Mouse (Mus musculus): ENCODE results near the gene BC017158. TPM values are rescaled to one million over a fixed set of nuclear protein-coding genes. Genes with fewer than 3 reads are reported as not detected.

The BC017158 gene
- polyA plus RNA-seq, 1 experiment from 2014 or later = 36.3 TPM

DNA sequence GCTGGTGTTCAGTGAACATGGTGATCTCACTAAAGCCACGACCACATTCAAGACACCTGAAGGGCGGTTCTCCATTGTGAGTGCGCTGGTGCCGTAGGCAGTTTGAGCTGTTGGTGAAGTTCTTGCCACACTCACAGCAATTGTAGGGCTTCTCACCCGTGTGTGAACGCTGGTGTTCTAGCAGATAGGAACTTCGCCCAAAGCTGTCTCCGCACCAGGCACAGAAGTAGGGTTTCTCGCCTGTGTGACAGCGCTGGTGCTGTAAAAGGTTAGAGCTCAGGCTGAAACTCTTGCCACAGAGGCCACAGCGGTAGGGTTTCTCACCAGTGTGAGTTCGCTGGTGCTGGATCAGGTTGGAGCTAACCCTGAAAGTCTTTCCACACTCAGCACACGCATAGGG, 61.5 kb downstream of the BC017158 start:
- ATAC-seq (ENCODE audit: low read depth) = no peak
- WGBS = 95% methylated on average over 13 of the region's 13 CpGs
- peaks cover 13% of the 10 kb centered on the region for H3K36me3 ChIP-seq (ENCODE audit: control insufficient read depth, insufficient read depth, low read length)
- no peak overlapping the region for H3K4me3 ChIP-seq (ENCODE audit: low read length)
- H3K4me2 ChIP-seq (ENCODE audit: low read depth, low read length) = no peak overlapping the region
- no peak overlapping the region for H3K9ac ChIP-seq (ENCODE audit: low read length)
- peaks cover 13% of the 10 kb centered on the region for H3K4me1 ChIP-seq (replicated peaks; ENCODE audit: control insufficient read depth, insufficient read depth, low read length)
- H3K27me3 ChIP-seq (ENCODE audit: control insufficient read depth, insufficient read depth, low read depth, low read length) = no peaks in the 10 kb centered on the region
- no peak overlapping the region for H3K27ac ChIP-seq (ENCODE audit: low read length)
- no peaks in the 10 kb centered on the region for H3K9me3 ChIP-seq (ENCODE audit: control insufficient read depth, low read length)

DNA sequence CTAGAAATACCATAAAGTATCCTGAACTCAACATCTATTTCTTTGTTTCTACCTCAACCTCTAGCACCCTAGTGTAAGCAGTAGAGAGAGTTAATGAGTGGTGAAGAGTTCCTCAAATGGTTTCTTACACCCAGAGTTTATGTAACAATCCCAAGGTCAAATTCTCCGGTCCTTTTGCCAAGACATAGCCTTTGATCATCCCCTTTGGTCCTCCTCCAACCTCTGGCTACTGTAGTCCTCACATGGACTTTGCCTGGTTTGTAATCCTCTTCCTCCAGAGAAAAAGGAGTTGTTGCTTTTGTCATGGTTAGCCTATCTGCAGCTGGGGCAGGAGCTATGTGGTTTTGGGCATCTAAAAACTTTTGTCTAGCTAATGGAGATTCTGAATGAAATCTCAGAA, 62.5 kb downstream of the BC017158 start:
- no peaks in the 10 kb centered on the region for H3K27me3 ChIP-seq (ENCODE audit: control insufficient read depth, insufficient read depth, low read depth, low read length)
- no peak for ATAC-seq (ENCODE audit: low read depth)
- H3K4me1 ChIP-seq (replicated peaks; ENCODE audit: control insufficient read depth, insufficient read depth, low read length) = peaks cover 13% of the 10 kb centered on the region
- no peak overlapping the region for H3K9ac ChIP-seq (ENCODE audit: low read length)
- peaks cover 5% of the 10 kb centered on the region for H3K36me3 ChIP-seq (ENCODE audit: control insufficient read depth, insufficient read depth, low read length)
- H3K4me2 ChIP-seq (ENCODE audit: low read depth, low read length) = no peak overlapping the region
- no peaks in the 10 kb centered on the region for H3K9me3 ChIP-seq (ENCODE audit: control insufficient read depth, low read length)
- 62% methylated on average over 1 of the region's 1 CpGs for WGBS
- H3K27ac ChIP-seq (ENCODE audit: low read length) = no peak overlapping the region
- no peak overlapping the region for H3K4me3 ChIP-seq (ENCODE audit: low read length)

DNA sequence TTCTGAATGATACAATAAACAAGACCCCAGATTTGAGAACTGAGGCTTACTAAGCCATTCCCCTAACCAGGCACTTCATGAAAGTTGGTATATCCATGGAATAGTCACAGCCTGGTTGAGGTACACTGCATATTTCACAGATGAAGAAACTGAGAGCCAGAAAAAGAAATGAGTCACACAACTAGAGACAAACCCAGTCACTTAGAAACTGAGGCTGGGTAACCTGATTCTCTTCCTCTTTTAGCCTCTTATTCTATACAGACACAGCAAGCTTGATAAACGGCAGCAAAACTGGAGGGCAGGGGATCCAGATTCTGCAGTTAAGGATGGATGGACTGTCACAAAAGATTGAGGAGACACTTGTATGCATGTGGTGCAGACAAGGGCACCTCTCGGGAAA, 63.2 kb downstream of the BC017158 start:
- Histone ChIP-seq H3K36me3 (ENCODE audit: control insufficient read depth, insufficient read depth, low read length) (no peaks in the 10 kb centered on the region), H3K4me2 (ENCODE audit: low read depth, low read length) (no peak overlapping the region), H3K4me1 (replicated peaks; ENCODE audit: control insufficient read depth, insufficient read depth, low read length) (peaks cover 13% of the 10 kb centered on the region), H3K27me3 (ENCODE audit: control insufficient read depth, insufficient read depth, low read depth, low read length) (no peaks in the 10 kb centered on the region), H3K4me3 (ENCODE audit: low read length) (no peak overlapping the region), H3K9ac (ENCODE audit: low read length) (no peak overlapping the region), H3K27ac (ENCODE audit: low read length) (no peak overlapping the region), H3K9me3 (ENCODE audit: control insufficient read depth, low read length) (no peaks in the 10 kb centered on the region)
- ATAC-seq (ENCODE audit: low read depth) = no peak
- WGBS = 80% methylated on average over 2 of the region's 2 CpGs

DNA sequence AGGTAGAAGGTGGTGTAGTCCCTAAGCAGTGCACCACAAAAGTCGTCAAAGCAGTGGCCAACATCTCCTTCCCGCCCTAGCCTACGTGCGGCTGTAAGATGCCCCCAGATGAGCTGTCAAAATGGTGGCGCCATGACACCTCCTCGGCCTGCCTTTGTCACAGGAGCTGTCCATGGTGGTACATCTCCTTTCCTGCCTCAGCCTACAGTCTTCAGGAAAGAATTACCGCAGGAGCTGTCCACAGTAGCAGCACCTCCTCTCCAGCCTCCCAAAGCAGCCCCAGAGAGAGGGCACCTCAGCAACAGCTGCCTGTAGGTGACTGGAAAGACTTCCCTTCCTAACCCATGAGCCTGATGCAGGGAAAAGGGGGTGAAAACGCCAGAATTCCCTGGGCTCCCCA, 66.2 kb downstream of the BC017158 start:
- Histone ChIP-seq H3K4me1 (replicated peaks; ENCODE audit: control insufficient read depth, insufficient read depth, low read length) (peaks cover 1% of the 10 kb centered on the region; the same call in 1 of the 2 replicates), H3K27me3 (ENCODE audit: control insufficient read depth, insufficient read depth, low read depth, low read length) (no peaks in the 10 kb centered on the region), H3K9me3 (ENCODE audit: control insufficient read depth, low read length) (no peaks in the 10 kb centered on the region), H3K4me2 (ENCODE audit: low read depth, low read length) (no peak overlapping the region), H3K4me3 (ENCODE audit: low read length) (no peak overlapping the region), H3K36me3 (ENCODE audit: control insufficient read depth, insufficient read depth, low read length) (no peaks in the 10 kb centered on the region), H3K9ac (ENCODE audit: low read length) (no peak overlapping the region), H3K27ac (ENCODE audit: low read length) (no peak overlapping the region)
- ATAC-seq (ENCODE audit: low read depth) = no peak
- WGBS = 38% methylated on average over 8 of the region's 8 CpGs

Small RNA genes lying within 50 kb of the gene (microRNA-seq; reads per million reads assigned to microRNA genes)
- 1.2 reads per million for gene Mir3103

Other genes with a start within 250 kb of the BC017158 start
- gene Itgam, start 235.5 kb downstream of the BC017158 start, polyA plus RNA-seq (2015; fragmentation: Nextera tagmentation; extraction: Ambion mirVana) = 1.3 and 1.6 TPM in 2 replicates
- not detected in 2 replicates for gene Gm49368, start 235.5 kb downstream of the BC017158 start, polyA plus RNA-seq (2015; fragmentation: Nextera tagmentation; extraction: Ambion mirVana)
- gene Itgax, start 168.6 kb downstream of the BC017158 start, polyA plus RNA-seq (2015; fragmentation: Nextera tagmentation; extraction: Ambion mirVana) = 0.11 and 0.28 TPM in 2 replicates
- gene Itgad, start 143.8 kb downstream of the BC017158 start, polyA plus RNA-seq (2015; fragmentation: Nextera tagmentation; extraction: Ambion mirVana) = 0.04 TPM in 1 of 2 replicates, not detected in the other
- 22.4 and 28.3 TPM in 2 replicates for gene Cox6a2, start 91.8 kb downstream of the BC017158 start, polyA plus RNA-seq (2015; fragmentation: Nextera tagmentation; extraction: Ambion mirVana)
- 20.0 TPM in 2 replicates for gene Armc5, start 60.8 kb downstream of the BC017158 start, polyA plus RNA-seq (2015; fragmentation: Nextera tagmentation; extraction: Ambion mirVana)
- 9.4 TPM in 2 replicates for gene 9130023H24Rik, start 60.1 kb downstream of the BC017158 start, polyA plus RNA-seq (2015; fragmentation: Nextera tagmentation; extraction: Ambion mirVana)
- 190 and 203 TPM in 2 replicates for gene Tgfb1i1, start 51.4 kb downstream of the BC017158 start, polyA plus RNA-seq (2015; fragmentation: Nextera tagmentation; extraction: Ambion mirVana)
- gene Slc5a2, start 32.5 kb downstream of the BC017158 start, polyA plus RNA-seq (2015; fragmentation: Nextera tagmentation; extraction: Ambion mirVana) = 0.39 TPM in 1 of 2 replicates, not detected in the other
- gene Rgs10, start 120.6 kb upstream of the BC017158 start, polyA plus RNA-seq (2015; fragmentation: Nextera tagmentation; extraction: Ambion mirVana) = 42.9 and 45.9 TPM in 2 replicates
- gene Tial1, start 163.5 kb upstream of the BC017158 start, polyA plus RNA-seq (2015; fragmentation: Nextera tagmentation; extraction: Ambion mirVana) = 26.8 and 27.1 TPM in 2 replicates
- 24.0 and 26.3 TPM in 2 replicates for gene Bag3, start 225.4 kb upstream of the BC017158 start, polyA plus RNA-seq (2015; fragmentation: Nextera tagmentation; extraction: Ambion mirVana)